Mouse (Mus musculus): ENCODE measurements at regions not wholly inside any gene's neighbourhood (a gene's known extent, or its start where the extent isn't known, plus 50 kb on each side); places are given as distances from the start of the nearest gene placed in this dataset.
"Not testable (repeated sequence)": the region's sequence is repeated elsewhere in the genome, so short reads cannot be mapped to it uniquely, and the experiment has no call there.

DNA sequence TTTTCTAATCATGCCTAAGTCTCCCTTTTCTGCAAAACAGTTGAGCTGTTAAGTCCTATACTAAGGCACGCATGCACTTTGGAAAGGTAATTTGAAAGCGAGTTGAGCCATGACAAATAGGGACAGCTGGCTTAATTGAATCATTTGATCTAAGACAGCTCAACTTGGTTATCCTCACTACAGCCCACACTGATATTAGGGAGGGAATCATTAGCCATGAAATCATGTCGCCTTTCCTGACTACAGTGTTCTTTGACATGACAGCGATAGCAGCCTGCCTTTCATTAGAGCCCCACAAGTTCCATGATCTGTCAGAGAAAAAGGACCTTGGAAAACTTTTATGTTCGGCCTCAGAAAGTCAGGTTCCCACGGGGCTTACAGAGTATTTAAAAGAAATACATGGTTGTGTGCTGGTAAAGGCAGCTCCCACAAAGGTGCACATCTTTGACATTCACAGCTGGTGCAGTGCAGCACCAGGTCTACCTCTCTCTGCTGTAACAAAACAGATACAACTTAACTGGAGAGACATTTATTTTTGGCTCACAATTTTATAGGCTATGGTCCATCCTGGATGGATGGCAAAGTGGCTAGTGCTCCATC lies 803.5 kb downstream of the Cypt12 start:
- no peak for ATAC-seq
- DNase-seq: no peak
- TF ChIP-seq CTCF (IDR thresholded peaks at IDR 0.05; ENCODE audit: low read depth): no peak

DNA sequence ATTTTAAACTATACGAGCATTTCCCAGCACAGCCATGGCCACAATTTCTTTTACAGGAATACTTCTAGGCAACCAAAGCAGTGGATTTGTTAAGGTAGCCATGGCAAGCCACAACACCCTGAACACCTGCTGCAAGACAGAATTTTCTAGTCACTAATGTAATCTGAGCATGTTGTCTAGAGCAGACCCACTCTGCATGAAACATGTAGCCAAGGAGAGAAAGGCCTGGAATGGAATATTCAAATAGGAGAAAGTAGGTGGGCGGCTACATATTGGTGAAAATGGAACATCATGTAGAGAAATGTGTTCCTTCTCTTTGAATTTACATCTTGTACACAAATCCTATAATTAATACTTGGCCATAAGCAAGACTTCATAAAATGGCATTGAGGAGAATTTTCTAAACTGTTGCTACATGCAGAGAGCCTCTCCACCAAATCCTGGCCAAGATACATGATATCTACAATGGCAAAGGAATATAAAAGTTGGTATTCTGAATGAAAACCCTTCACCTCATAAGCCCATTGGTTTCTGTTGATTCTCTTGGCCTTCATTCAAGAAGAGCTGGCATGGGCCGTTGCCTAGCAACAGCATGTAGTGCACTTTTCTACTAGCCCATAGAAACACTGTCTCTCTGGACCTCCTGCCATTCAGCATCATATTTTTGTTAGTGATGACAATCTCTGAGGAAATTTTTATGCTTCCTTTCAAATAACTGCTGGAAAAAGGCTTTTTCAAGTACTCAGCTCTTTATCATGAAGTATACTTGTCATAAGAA lies 816.3 kb downstream of the Cypt12 start:
- Histone ChIP-seq H3K9me3 (ENCODE audit: low read length) (no peaks in the 10 kb centered on the region), H3K4me1 (ENCODE audit: insufficient read depth) (no peaks in the 10 kb centered on the region), H3K4me2 (ENCODE audit: low read depth) (no peak overlapping the region), H3K27me3 (ENCODE audit: insufficient read depth, low read length) (no peaks in the 10 kb centered on the region), H3K27ac (ENCODE audit: low read depth, low read length) (no peak overlapping the region), H3K36me3 (ENCODE audit: insufficient read depth) (no peaks in the 10 kb centered on the region), H3K9ac (no peak overlapping the region), H3K4me3 (ENCODE audit: low read depth, low read length) (no peak overlapping the region)
- peak; percentile 78 for DNase-seq
- ATAC-seq: peak; percentile 88
- TF ChIP-seq CTCF (IDR thresholded peaks at IDR 0.05; ENCODE audit: low read depth): no peak
- WGBS: 57% methylated on average over 3 of the region's 3 CpGs

More for the DNA sequence above, 803.5 kb downstream of the Cypt12 start:
- Histone ChIP-seq H3K36me3 (ENCODE audit: insufficient read depth) (no peaks in the 10 kb centered on the region), H3K9ac (no peak overlapping the region), H3K4me2 (ENCODE audit: low read depth) (no peak overlapping the region), H3K9me3 (ENCODE audit: low read length) (no peaks in the 10 kb centered on the region), H3K4me3 (ENCODE audit: low read depth, low read length) (no peak overlapping the region), H3K4me1 (ENCODE audit: insufficient read depth) (no peaks in the 10 kb centered on the region), H3K27me3 (ENCODE audit: insufficient read depth, low read length) (no peaks in the 10 kb centered on the region), H3K27ac (ENCODE audit: low read depth, low read length) (no peak overlapping the region)
- 58% methylated on average over 6 of the region's 6 CpGs for WGBS

DNA sequence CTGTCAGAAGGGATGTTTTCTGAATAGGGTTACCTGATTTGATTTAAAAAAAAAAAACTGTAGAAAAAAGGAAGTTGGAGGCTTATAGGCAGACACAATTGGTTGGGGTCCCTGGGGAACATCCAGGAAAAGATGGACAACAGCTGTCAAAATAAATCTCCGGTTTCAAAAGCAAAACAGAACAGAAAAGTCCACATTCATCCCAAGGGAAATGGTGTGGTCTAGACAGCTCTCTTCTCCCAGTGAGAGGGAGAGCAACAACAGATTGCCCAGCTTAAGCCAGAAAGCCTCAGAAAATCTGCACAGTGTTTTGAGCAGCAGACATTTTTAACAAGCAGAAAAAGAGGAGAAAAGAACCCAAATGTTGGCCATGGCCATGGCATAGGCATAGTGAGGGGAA lies 830.3 kb downstream of the Cypt12 start:
- no peak overlapping the region for H3K9ac ChIP-seq
- peak; percentile 55; the same call in 1 of the 2 replicates for ATAC-seq
- H3K4me3 ChIP-seq (ENCODE audit: low read depth, low read length): no peak overlapping the region
- no peaks in the 10 kb centered on the region for H3K4me1 ChIP-seq (ENCODE audit: insufficient read depth)
- H3K4me2 ChIP-seq (ENCODE audit: low read depth): no peak overlapping the region
- no peak for TF ChIP-seq CTCF (IDR thresholded peaks at IDR 0.05; ENCODE audit: low read depth)
- no peak overlapping the region for H3K27ac ChIP-seq (ENCODE audit: low read depth, low read length)
- 52% methylated on average over 1 of the region's 1 CpGs for WGBS
- H3K27me3 ChIP-seq (ENCODE audit: insufficient read depth, low read length): no peaks in the 10 kb centered on the region
- no peaks in the 10 kb centered on the region for H3K36me3 ChIP-seq (ENCODE audit: insufficient read depth)
- H3K9me3 ChIP-seq (ENCODE audit: low read length): no peaks in the 10 kb centered on the region
- DNase-seq: peak; percentile 16

DNA sequence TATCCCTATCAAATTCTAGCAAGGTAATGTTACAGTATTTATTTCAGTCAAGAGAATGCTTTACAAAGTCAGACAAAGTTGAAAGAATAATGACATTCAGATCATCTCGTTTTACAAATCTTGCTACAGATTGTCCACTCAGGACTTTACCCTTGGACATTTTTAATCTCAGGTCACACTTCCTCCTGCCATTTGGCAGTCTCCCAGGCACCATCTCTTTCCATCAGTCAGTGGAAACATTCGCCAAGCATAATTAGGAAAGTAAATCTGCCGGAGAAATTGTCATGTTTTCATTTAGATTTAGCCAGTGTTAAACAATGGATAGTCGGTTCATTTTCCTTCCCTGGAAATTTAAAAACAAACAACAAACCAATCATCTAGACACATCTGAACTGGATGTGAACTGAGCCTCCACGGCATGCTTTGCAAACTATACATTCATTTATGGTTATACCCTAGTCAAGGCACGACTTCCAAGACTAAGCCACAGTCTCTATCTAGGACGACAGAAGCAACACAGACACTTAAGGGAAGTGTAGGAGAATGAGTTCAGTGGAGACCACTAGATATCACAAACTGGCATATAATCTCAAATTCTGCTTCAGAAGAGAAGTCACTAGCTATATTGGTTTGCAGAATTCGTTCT lies 839.4 kb downstream of the Cypt12 start:
- no peaks in the 10 kb centered on the region for H3K36me3 ChIP-seq (ENCODE audit: insufficient read depth)
- ATAC-seq (no peak), DNase-seq (no peak)
- H3K4me1 ChIP-seq (ENCODE audit: insufficient read depth): no peaks in the 10 kb centered on the region
- no peak for TF ChIP-seq CTCF (IDR thresholded peaks at IDR 0.05; ENCODE audit: low read depth)
- no peak overlapping the region for H3K27ac ChIP-seq (ENCODE audit: low read depth, low read length)
- WGBS: 52% methylated on average over 8 of the region's 8 CpGs
- H3K4me3 ChIP-seq (ENCODE audit: low read depth, low read length): no peak overlapping the region
- no peaks in the 10 kb centered on the region for H3K9me3 ChIP-seq (ENCODE audit: low read length)
- no peak overlapping the region for H3K9ac ChIP-seq
- no peaks in the 10 kb centered on the region for H3K27me3 ChIP-seq (ENCODE audit: insufficient read depth, low read length)
- H3K4me2 ChIP-seq (ENCODE audit: low read depth): no peak overlapping the region

DNA sequence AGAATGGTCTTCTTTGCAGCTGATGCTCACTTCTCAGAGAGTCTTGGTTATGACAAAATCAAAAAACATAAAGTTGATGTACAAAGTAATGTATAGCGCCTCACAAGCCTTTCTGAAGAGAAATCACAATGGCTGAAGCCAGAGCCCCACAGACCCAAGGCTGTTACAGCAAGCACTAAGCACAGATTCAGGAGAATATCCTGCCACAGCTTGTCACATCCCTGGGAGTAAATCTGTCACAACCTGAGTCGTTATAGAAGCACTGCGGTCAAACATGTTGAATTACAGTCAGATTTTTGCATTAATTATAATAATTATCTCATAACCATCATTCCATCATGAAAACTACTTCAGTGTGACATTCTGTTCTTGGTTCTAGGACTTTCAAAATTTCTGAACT lies 825.7 kb downstream of the 1700064H15Rik start:
- Histone ChIP-seq H3K9me3 (ENCODE audit: low read length) (no peaks in the 10 kb centered on the region), H3K36me3 (ENCODE audit: insufficient read depth) (no peaks in the 10 kb centered on the region), H3K27me3 (ENCODE audit: insufficient read depth, low read length) (no peaks in the 10 kb centered on the region), H3K4me3 (ENCODE audit: low read depth, low read length) (no peak overlapping the region), H3K4me2 (ENCODE audit: low read depth) (no peak overlapping the region), H3K27ac (ENCODE audit: low read depth, low read length) (no peak overlapping the region), H3K4me1 (ENCODE audit: insufficient read depth) (0 out of 2 replicates have a peak, but pooled peaks cover 4% of the 10 kb centered on the region), H3K9ac (no peak overlapping the region)
- ATAC-seq (peak; percentile 55; the same call in 1 of the 2 replicates), DNase-seq (no peak)
- no peak for TF ChIP-seq CTCF (IDR thresholded peaks at IDR 0.05; ENCODE audit: low read depth)
- 49% methylated on average over 3 of the region's 3 CpGs for WGBS

DNA sequence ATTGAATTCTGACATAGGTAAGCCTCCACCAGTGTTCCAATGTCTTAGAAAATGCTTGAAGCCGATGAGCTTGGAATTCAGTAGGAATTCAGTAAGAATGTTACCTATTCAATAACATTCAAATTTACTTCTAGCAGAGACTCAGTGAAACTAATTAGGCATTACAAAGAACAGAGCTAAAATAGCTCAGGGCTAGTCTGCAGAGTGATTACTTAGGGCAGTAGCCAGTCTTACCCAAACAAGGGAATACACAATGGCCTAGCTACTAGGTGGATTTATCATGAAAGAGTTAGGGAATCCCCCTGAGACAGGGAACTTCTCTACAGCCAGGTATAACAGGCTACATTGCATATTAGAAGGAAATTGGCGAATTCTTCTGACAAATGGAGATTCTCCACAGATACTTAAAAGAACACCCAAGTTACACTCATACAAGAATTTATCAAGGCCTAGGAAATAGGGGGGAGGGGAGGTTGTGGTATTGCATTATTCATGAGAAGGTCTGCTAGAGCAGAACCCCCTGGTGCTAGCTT lies 799.6 kb downstream of the 1700064H15Rik start:
- H3K27ac ChIP-seq (ENCODE audit: low read depth, low read length); H3K4me2 ChIP-seq (ENCODE audit: low read depth); H3K9ac ChIP-seq; H3K4me3 ChIP-seq (ENCODE audit: low read depth, low read length); H3K36me3 ChIP-seq (ENCODE audit: insufficient read depth); H3K4me1 ChIP-seq (ENCODE audit: insufficient read depth); H3K9me3 ChIP-seq (ENCODE audit: low read length); DNase-seq; ATAC-seq; H3K27me3 ChIP-seq (ENCODE audit: insufficient read depth, low read length): not testable (repeated sequence)
- WGBS: 31% methylated on average over 2 of the region's 2 CpGs

All from forebrain, postnatal 0 days (tissue).